Mouse (Mus musculus) lung, postnatal 25 days (tissue): Measurements from ENCODE around the gene Hist1h2bj.
A peak's percentile ranks its signal among the peaks of the same experiment; 100 is the strongest.

Source experiments
- DNase-seq: peaks from one replicate; pipeline ENCODE4 v3.0.0; 2022; ENCODE audit warnings: low spot score

Hist1h2bj gene

GRCm38 (mm10) chr13:22015479-22016450 is 27.2 kb upstream of the Hist1h2bj start:
- peak; percentile 78 for DNase-seq

GRCm38 (mm10) chr13:22019934-22020835 is 22.8 kb upstream of the Hist1h2bj start:
- no peak for DNase-seq

GRCm38 (mm10) chr13:22020901-22021339 is 22.1 kb upstream of the Hist1h2bj start:
- DNase-seq = peak; percentile 72

DNA sequence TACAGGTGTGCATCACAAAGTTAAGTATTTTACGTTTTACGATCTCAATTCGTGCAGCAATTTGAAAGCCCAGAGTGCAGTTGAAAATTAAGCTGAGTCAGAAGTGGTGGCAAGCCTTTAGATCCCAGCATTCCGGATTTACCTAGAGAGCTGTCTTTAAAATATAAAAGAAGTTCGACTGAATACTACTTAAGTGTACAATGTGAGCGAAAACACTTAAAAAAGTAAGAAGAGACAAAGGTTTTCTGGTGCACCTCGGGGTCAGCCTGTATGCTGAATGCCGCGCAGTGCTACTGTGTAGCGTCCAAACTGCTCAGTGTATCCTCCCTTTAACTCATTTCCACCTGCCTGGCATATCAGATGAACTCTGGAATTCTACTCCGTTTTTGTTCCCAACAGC is 21.4 kb upstream of the Hist1h2bj start:
- DNase-seq = no peak

- peak; percentile 83 for DNase-seq
Measured at GRCm38 (mm10) chr13:22022241-22022640, 20.8 kb upstream of the Hist1h2bj start.

DNA sequence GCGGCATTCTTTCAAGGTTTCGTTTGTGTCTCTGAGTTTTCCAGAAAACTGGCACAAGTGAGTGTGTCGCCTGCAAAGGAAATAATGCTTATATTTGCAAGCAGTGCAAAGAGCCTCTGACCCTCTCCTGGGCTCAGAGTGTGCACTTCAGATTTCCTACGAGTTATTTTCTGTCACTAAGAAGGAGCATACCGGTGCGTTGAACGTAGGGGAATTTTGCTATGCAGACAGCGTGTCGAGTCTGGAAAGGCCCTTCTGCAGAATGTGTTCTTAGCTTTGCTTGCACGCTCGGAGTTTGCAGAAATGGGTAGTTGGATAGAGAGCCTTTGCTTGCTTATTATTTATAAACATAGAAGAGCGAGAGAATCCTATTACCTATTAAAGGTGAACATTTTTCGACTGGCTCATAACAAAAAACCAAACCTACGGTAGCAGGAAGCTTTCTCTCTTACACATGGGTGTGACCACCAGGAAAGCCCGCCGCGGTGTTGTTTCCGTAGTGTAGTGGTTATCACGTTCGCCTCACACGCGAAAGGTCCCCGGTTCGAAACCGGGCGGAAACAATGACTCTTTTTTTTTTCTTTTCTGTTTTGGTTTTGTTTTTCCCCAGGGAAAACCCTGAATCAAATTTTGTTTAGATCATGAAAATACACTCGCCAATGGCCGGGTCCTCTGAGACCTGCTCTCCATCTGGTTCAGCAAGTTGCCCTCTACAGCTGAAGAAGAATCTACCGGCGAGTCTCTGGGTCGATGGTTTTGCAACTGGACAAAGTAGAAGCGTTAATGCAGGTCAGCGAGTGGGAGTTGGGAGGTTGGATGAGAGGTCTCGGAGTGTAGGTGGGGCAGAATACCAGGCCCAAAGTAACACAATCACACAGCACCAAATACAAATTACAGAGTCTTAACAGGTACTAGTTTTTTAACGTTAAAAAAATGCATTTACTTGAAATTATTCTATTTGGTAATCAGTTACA is 16.7 kb upstream of the Hist1h2bj start:
- peak; percentile 84 for DNase-seq

DNA sequence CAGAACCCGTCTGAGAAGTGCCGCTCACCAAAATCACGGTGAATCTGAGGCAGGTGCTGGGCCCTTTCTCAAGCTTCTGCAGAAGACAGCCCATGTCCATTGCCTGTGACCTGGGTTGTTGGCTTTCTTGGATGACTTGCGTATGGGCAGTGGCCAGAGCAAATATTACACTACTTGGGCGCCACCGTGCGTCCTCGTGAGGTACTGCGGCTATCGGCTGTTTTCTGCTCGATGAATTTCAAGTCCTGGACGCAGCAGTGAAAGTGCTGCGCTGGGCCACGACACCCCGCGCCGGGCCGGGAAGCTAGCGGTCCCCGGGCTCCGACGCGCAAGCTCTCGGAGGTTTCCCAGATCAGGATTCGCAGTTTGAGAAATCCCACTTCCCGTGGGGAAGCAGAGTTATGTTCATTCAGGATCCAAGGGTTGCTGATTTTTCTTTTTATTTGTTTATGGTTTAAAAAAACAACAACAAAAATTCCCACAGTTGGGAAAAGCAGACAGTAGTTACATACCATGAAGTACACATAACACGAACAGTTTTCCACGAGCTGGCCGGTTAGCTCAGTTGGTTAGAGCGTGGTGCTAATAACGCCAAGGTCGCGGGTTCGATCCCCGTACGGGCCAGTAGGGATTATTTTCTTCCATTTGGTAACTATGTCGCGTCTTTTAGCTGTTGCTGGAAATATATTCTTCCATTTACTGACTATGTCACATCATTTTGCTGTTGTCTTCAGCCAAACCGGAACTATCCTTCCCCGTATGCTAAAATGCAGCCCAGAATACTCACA is 14.1 kb upstream of the Hist1h2bj start:
- DNase-seq = peak; percentile 95

DNA sequence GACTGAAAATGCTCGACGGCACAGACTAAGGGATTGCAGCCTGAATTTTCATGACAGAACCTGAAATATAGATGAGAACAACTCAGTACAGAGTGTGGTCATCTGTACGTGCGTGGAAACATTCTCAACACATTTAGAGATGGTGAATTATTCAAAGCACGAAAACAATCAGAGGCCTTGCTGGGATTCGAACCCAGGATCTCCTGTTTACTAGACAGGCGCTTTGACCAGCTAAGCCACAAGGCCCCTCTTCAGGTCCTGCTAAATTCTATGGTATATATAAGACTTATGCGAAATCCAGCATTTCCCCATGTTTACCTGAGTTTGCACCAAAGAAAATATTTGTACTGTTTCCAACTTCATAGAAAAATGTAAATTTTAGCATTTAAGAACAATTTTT is 13.1 kb upstream of the Hist1h2bj start:
- no peak for DNase-seq

GRCm38 (mm10) chr13:22030493-22030892 is 12.5 kb upstream of the Hist1h2bj start:
- peak; percentile 40 for DNase-seq

DNA sequence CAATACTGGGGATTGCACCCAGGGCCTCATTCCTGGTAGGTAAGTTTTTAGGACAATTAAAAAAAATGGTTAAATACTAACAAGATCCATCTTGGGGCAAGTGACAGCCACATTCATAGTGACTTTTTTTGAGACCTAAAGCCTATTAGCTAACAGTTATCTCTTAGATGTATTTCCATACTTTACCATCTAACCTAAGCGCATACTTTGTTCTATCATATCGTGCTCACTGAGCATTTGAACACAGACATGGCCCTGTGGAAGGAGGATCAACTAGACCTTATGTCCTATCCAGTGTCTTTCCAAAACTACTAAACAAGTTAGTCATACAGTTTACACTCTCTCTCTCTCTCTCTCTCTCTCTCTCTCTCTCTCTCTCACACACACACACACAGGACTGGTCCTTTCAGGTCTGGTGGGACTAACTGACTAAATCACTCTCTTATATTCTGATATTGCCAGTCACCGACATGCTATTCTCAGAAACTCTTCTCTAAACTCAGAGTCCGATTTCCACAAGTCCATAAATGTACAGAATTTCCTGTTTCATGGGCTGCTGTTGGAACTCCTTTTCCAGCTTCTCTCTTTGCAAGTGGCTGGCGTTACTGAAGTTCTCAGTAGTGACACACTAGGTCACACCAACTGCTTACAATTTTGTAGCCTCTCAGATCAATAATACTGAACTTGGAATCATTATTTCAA is 9.1 kb upstream of the Hist1h2bj start:
- DNase-seq = no peak

DNA sequence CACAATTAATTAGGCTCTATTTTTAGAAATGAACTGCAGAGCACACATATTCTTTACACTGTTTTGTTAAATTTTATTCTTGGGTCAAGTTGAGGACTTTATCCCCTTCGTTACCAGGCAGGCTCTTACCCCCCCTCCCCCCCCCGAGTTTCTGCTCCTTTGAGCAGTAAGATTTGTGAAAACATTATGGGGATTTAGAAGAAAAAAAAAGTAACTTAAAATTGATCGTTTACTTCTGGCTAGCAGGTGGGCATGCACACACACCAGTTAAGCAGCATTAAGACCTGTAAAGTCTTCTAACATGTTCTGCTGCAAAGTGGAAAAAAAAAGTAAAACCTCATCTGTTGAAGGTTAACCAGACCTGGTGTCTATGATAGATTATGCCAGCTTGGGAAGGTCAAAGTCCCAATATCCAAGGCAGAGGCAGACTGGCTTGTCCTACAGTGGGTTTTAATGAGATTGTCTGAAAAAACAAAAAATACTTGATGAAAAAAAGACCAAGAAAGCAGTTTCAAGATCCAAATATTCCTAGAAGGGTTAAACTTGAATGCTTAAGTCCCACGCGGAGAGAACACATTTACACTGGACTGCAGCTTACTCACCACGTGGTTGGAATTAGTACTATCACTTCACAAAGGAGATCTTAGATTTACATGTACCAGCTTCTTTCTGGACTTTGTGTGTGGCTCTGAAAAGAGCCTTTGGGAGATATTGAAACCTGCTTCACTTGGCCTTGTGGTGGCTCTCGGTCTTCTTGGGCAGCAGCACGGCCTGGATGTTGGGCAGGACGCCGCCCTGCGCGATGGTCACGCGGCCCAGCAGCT is 8.4 kb upstream of the Hist1h2bj start:
- DNase-seq = no peak

- DNase-seq = peak; percentile 94
Measured at GRCm38 (mm10) chr13:22035267-22036148, 7.5 kb upstream of the Hist1h2bj start, which contains the start of the genes Hist1h2ah and Hist1h2bk. Gene Hist1h2ah (minus strand): TSS chr13:22035568. Gene Hist1h2bk (plus strand): TSS chr13:22035870.

GRCm38 (mm10) chr13:22036149-22036956 is 6.7 kb upstream of the Hist1h2bj start:
- no peak for DNase-seq

GRCm38 (mm10) chr13:22036986-22037385 is 6.0 kb upstream of the Hist1h2bj start:
- no peak for DNase-seq

GRCm38 (mm10) chr13:22037415-22037814 is 5.6 kb upstream of the Hist1h2bj start:
- DNase-seq = no peak

DNA sequence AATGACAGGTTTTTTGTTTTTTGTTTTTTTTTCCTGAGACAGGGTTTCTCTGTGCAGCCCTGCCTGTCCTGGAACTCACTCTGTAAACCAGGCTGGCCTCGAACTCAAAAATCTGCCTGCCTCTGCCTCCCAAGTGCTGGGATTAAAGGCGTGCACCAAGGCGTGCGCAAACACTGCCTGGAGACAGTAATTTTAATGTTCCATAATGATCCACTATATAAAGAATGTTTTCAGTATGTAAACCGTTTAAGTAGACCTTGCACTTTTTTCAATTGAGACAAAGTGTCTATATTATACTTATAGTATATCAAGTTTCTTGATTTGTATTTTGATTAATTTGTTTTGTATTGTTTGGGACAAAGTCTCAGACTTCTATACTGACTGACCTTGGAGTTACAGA is 3.6 kb upstream of the Hist1h2bj start:
- DNase-seq = no peak

DNA sequence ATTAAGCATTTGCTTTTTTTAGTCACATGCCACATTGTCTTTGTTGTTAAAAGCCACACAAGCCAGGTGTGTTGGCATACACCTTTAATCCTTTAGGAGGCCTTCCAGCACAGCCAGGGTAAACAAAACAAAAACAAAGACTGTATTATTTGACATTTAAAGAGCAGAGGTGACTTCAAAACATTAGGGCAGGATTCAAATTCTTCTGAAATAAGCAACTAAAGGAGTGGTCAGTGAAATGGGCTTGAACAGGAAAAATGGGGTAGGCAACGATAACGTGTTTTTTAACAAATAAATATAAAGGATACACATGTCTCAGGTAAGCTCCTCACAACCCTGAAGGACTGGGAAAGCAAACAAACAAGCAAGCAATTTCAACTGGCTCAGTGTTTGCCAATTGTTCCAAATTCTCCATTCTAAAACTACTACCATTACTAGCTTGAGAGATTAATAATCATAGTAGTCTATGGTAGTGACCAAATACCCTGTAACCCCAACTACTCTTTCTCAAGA is 3.0 kb upstream of the Hist1h2bj start:
- DNase-seq = no peak
